Mouse (Mus musculus): ENCODE data around the gene Taz.

DNA sequence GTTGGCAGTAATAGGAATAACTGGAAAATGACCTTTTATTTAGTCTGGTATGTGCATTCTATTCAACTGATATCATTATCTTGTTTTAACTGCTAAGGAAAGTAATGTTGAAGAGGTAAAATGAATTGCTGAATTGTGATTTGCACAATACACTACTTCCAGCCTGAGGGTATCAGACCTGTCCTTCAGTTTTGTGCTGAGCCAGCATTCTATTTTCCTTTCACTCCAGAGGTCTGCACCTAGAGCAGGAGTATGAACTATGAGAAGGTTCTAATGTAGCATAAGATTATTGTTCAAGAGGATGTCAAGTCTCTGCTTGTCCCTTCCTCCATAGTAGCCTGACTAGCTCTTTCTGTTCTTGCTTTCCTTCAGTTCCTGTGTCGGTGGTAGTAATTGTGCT is 16.6 kb downstream of the Taz start:
- TF ChIP-seq GATA1 (IDR thresholded peaks at IDR 0.05; ENCODE audit: borderline replicate concordance, low read length) = no peak
- no peak for TF ChIP-seq FLI1 (IDR thresholded peaks at IDR 0.05; ENCODE audit: low read length)

All from megakaryocyte, embryonic 14.5 days (primary cell).